Mouse (Mus musculus) MEL (cell line): Measurements from ENCODE around the gene Wdr81. TPM values are rescaled to one million over a fixed set of nuclear protein-coding genes. Genes with fewer than 3 reads are reported as not detected.

Experiments
- DNase-seq: peaks from one replicate; pipeline ENCODE4 v3.0.0; 2011; ENCODE audit warnings: low read depth, low spot score
- H3K27ac ChIP-seq: 2 replicates; pipeline ENCODE4 v1.5.1; 2012; ENCODE audit warnings: low read depth, mild to moderate bottlenecking, control low read depth, low read length, moderate library complexity; ENCODE audit not compliant: control insufficient read depth
- H3K27me3 ChIP-seq, 2 experiments: fragments of 150-350 bp in 1 of 2; sonication (generic) in 1 of 2; 2 replicates each; pipeline ENCODE4 v1.6.1; 2012; ENCODE audit warnings: low read length in 2 of 2, mild to moderate bottlenecking in 2 of 2, improper control_type of control experiment in 1 of 2, moderate library complexity in 1 of 2; ENCODE audit not compliant: insufficient read depth in 2 of 2, control insufficient read depth in 1 of 2
- H3K36me3 ChIP-seq, 2 experiments: 2 replicates each; pipeline ENCODE4 v1.6.1; 2012 to 2014; ENCODE audit warnings: low read length in 2 of 2, improper control_type of control experiment in 1 of 2, inconsistent platforms in 1 of 2, mild to moderate bottlenecking in 1 of 2; ENCODE audit not compliant: insufficient read depth in 2 of 2, control insufficient read depth in 1 of 2
- H3K4me1 ChIP-seq, 2 experiments: fragments of 150-350 bp in 1 of 2; sonication (generic) in 1 of 2; 2 replicates each; pipeline ENCODE4 v1.6.1; 2012; ENCODE audit warnings: low read length in 2 of 2, improper control_type of control experiment in 1 of 2, mild to moderate bottlenecking in 1 of 2; ENCODE audit not compliant: insufficient read depth in 2 of 2, control insufficient read depth in 1 of 2
- H3K4me3 ChIP-seq, 2 experiments: fragments of 150-350 bp in 1 of 2; sonication (generic) in 1 of 2; 2 replicates each; pipeline ENCODE4 v1.5.1; 2012; ENCODE audit warnings: low read depth in 2 of 2, low read length in 2 of 2, mild to moderate bottlenecking in 2 of 2, moderate library complexity in 2 of 2, control low read depth in 1 of 2, improper control_type of control experiment in 1 of 2; ENCODE audit not compliant: control insufficient read depth in 1 of 2, insufficient read depth in 1 of 2
- H3K79me2 ChIP-seq: 2 replicates; pipeline ENCODE4 v1.6.1; 2012; ENCODE audit warnings: mild to moderate bottlenecking, low read length, moderate library complexity; ENCODE audit not compliant: control insufficient read depth, poor library complexity, insufficient read depth
- H3K9ac ChIP-seq: 2 replicates; pipeline ENCODE4 v1.6.1; 2012; ENCODE audit warnings: low read depth, mild to moderate bottlenecking, control low read depth, low read length, moderate library complexity; ENCODE audit not compliant: control insufficient read depth, poor library complexity, severe bottlenecking
- H3K9me3 ChIP-seq: fragments of 150-350 bp; sonication (generic); replicated peaks from 2 replicates; pipeline ENCODE4 v1.6.1; 2012; ENCODE audit warnings: mild to moderate bottlenecking, low read length, improper control_type of control experiment, moderate library complexity; ENCODE audit not compliant: insufficient read depth
- BHLHE40 ChIP-seq: IDR thresholded peaks from 2 replicates; pipeline ENCODE4 v1.6.1; 2012; ENCODE audit warnings: low read depth, mild to moderate bottlenecking, inconsistent platforms, low read length, improper control_type of control experiment, borderline replicate concordance
- E2F4 ChIP-seq: IDR thresholded peaks from 2 replicates; pipeline ENCODE4 v1.6.1; 2011; ENCODE audit warnings: low read depth, low read length, improper control_type of control experiment, borderline replicate concordance
- ELF1 ChIP-seq: IDR thresholded peaks from 2 replicates; pipeline ENCODE4 v1.6.1; 2014; ENCODE audit warnings: low read depth, mild to moderate bottlenecking, inconsistent platforms, low read length, improper control_type of control experiment, moderate library complexity
- EP300 ChIP-seq, 2 experiments: IDR thresholded peaks; 2 replicates each; pipeline ENCODE4 v1.6.1; 2011; ENCODE audit warnings: improper control_type of control experiment in 2 of 2, low read length in 2 of 2, low read depth in 1 of 2, mild to moderate bottlenecking in 1 of 2
- ETS1 ChIP-seq: IDR thresholded peaks from 2 replicates; pipeline ENCODE4 v1.6.1; 2012; ENCODE audit warnings: low read depth, mild to moderate bottlenecking, inconsistent platforms, low read length, improper control_type of control experiment, moderate library complexity
- GABPA ChIP-seq: IDR thresholded peaks from 2 replicates; pipeline ENCODE4 v1.6.1; 2012; ENCODE audit warnings: low read depth, mild to moderate bottlenecking, inconsistent platforms, low read length, improper control_type of control experiment, moderate library complexity
- HCFC1 ChIP-seq: IDR thresholded peaks from 2 replicates; pipeline ENCODE4 v1.6.1; 2012; ENCODE audit warnings: low read depth, mild to moderate bottlenecking, inconsistent platforms, low read length, improper control_type of control experiment, moderate library complexity
- JUND ChIP-seq: IDR thresholded peaks from 2 replicates; pipeline ENCODE4 v1.6.1; 2011; ENCODE audit warnings: low read depth, mild to moderate bottlenecking, improper control_type of control experiment, low read length
- MAFK ChIP-seq: IDR thresholded peaks from 2 replicates; pipeline ENCODE4 v1.6.1; 2011; ENCODE audit warnings: low read depth, mild to moderate bottlenecking, low read length, improper control_type of control experiment, borderline replicate concordance
- MEF2A ChIP-seq: IDR thresholded peaks from 2 replicates; pipeline ENCODE4 v1.6.1; 2014; ENCODE audit warnings: low read depth, mild to moderate bottlenecking, inconsistent platforms, low read length, improper control_type of control experiment; ENCODE audit not compliant: poor library complexity, insufficient replicate concordance, severe bottlenecking; ENCODE audit errors: extremely low read depth
- MXI1 ChIP-seq: IDR thresholded peaks from 2 replicates; pipeline ENCODE4 v1.6.1; 2011; ENCODE audit warnings: mild to moderate bottlenecking, low read depth, low read length, improper control_type of control experiment
- MYB ChIP-seq: IDR thresholded peaks from 2 replicates; pipeline ENCODE4 v1.6.1; 2011; ENCODE audit warnings: mild to moderate bottlenecking, low read depth, low read length, improper control_type of control experiment
- NELFE ChIP-seq: IDR thresholded peaks from 2 replicates; pipeline ENCODE4 v1.6.1; 2011; ENCODE audit warnings: low read depth, low read length, improper control_type of control experiment
- POLR2A ChIP-seq, 2 experiments: IDR thresholded peaks; 2 replicates each; pipeline ENCODE4 v1.6.1; 2011 to 2012; ENCODE audit warnings: low read length in 2 of 2, mild to moderate bottlenecking in 2 of 2, control low read depth in 1 of 2, improper control_type of control experiment in 1 of 2, low read depth in 1 of 2, moderate library complexity in 1 of 2; ENCODE audit not compliant: control insufficient read depth in 1 of 2, insufficient read depth in 1 of 2, poor library complexity in 1 of 2
- POLR2AphosphoS2 ChIP-seq: IDR thresholded peaks from 2 replicates; pipeline ENCODE4 v1.6.1; 2011; ENCODE audit warnings: low read length, improper control_type of control experiment
- POLR2AphosphoS5 ChIP-seq: IDR thresholded peaks from 2 replicates; pipeline ENCODE4 v1.6.1; 2012; ENCODE audit warnings: low read depth, borderline replicate concordance, mild to moderate bottlenecking, inconsistent platforms, low read length, moderate library complexity, mixed read lengths
- SMC3 ChIP-seq: IDR thresholded peaks from 2 replicates; pipeline ENCODE4 v1.6.1; 2011; ENCODE audit warnings: low read depth, low read length, improper control_type of control experiment
- TAL1 ChIP-seq: IDR thresholded peaks from 2 replicates; pipeline ENCODE4 v1.6.1; 2012; ENCODE audit warnings: mild to moderate bottlenecking, inconsistent platforms, low read length, moderate library complexity, mixed read lengths
- TBP ChIP-seq: IDR thresholded peaks from 2 replicates; pipeline ENCODE4 v1.8.0; 2011; ENCODE audit warnings: low read depth, low read length, improper control_type of control experiment
- USF2 ChIP-seq, 2 experiments: IDR thresholded peaks; 2 replicates each; pipeline ENCODE4 v1.6.1; 2011 to 2012; ENCODE audit warnings: improper control_type of control experiment in 2 of 2, low read length in 2 of 2, borderline replicate concordance in 1 of 2, inconsistent platforms in 1 of 2, low read depth in 1 of 2, mild to moderate bottlenecking in 1 of 2; ENCODE audit not compliant: insufficient read depth in 1 of 2
- ZKSCAN1 ChIP-seq: IDR thresholded peaks from 2 replicates; pipeline ENCODE4 v1.6.1; 2012; ENCODE audit warnings: low read depth, mild to moderate bottlenecking, inconsistent platforms, low read length, improper control_type of control experiment, moderate library complexity
- polyA plus RNA-seq, 2 experiments: library from polyadenylated mRNA; stranded (reverse) in 1 of 2; unstranded in 1 of 2; fragments of >175 nt in 1 of 2; fragments of >200 nt in 1 of 2; gene quantifications; 2 replicates each; pipeline versions ENCODE4 v1.2.1 to v1.2.4; 2012; ENCODE audit warnings: low replicate concordance in 2 of 2, low read depth in 1 of 2; ENCODE audit not compliant: insufficient read length in 2 of 2, insufficient read depth in 1 of 2, missing spikeins in 1 of 2
- total RNA-seq: library from RNA; depleted of rRNA; stranded (reverse); fragments of 300-350 nt; gene quantifications from 2 replicates; pipeline ENCODE4 v1.2.3, GENCODE M21; 2012

The Wdr81 gene
- total and polyA plus RNA-seq, 3 experiments: 7.0 to 13.9 TPM; not detected in 1

DNA sequence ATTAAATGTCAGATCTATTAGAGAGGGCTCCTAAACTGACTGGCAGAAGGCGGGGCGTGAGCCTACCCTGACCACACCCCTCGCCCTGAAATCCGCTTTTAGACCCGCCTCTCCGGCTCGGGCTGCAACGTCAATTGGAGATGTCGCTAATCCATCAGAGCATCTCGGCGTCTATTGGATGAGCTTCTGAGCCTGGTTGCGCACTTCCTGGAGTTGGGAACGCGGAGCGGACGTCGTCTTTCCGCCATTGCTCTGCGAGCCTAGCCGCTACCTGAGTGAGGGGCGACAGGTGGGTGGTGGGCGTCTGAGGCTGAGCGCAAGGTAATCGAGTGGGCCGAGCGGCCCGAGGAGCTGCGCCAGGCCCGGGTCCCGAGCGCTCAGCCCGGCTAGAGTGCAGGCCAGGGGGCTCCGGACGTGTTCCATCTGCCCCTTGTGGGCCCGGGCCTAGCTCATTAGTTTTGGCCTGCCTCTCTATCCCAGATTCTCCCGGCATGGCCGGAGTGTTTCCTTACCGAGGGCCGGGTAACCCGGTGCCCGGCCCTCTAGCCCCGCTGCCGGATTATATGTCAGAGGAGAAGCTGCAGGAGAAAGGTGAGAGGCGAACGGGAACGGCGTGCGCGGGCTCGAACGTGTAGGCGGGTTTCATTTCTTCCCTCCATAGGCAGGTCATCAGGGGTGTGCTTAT, 32.2 kb upstream of the Wdr81 start, which contains the start of gene Prpf8 (continued):
- no peak for TF ChIP-seq E2F4
- TF ChIP-seq BHLHE40: no peak
- peak; percentile 96 for TF ChIP-seq ELF1
- no peak; a peak in 1 of 4 replicates for TF ChIP-seq EP300 (IDR thresholded peaks at IDR 0.05; ENCODE audit: low read depth in 1 of 2, low read length in 2 of 2)
- TF ChIP-seq USF2 (IDR thresholded peaks at IDR 0.05; ENCODE audit: borderline replicate concordance in 1 of 2, insufficient read depth in 1 of 2, low read depth in 1 of 2, low read length in 2 of 2): no peak
- TF ChIP-seq MYB: 0 out of 2 replicates have a peak, but pooled peaks have one; percentile 11
- TF ChIP-seq HCFC1: peak; percentile 94
- TF ChIP-seq TBP: peak; percentile 83
- no peak for TF ChIP-seq JUND
- no peak for TF ChIP-seq POLR2AphosphoS5
- peak; percentile 70 to 89 for TF ChIP-seq POLR2A (IDR thresholded peaks at IDR 0.05; ENCODE audit: control insufficient read depth in 1 of 2, insufficient read depth in 1 of 2, low read depth in 1 of 2, low read length in 2 of 2, poor library complexity in 1 of 2)

DNA sequence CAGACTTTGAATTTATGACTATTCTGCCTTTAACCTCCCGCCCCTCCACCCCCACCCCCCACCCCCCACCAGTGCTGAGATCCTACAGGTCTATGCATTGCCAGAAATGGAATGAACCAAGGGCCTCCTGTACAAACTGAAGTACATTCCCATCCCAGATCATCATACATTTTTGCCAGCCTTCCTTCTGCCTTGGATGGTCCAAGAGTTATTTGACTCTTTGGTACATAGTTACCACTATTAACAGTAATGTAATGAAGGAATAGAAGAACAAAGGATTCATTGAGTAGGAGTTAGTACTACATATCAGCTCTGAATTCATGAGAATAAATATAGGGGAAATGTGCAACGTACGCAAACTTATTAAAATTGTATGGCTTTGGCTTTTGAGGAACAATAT, 31.7 kb upstream of the Wdr81 start:
- H3K36me3 ChIP-seq: peaks cover 22 to 27% of the 10 kb centered on the region in 2 experiments
- H3K4me1 ChIP-seq: peaks cover 5 to 12% of the 10 kb centered on the region in 2 experiments; a peak in 3 of 4 replicates
- peak overlapping the region; percentile 36 to 51 for H3K4me3 ChIP-seq
- no peaks in the 10 kb centered on the region for H3K27me3 ChIP-seq
- DNase-seq: no peak
- H3K27ac ChIP-seq: peak overlapping the region; percentile 53
- peaks cover 30% of the 10 kb centered on the region for H3K79me2 ChIP-seq
- TF ChIP-seq NELFE (no peak), MAFK (0 out of 2 replicates have a peak, but pooled peaks have one; percentile 0), ETS1 (0 out of 2 replicates have a peak, but pooled peaks have one; percentile 0), ZKSCAN1 (no peak)
- peak overlapping the region; percentile 60 for H3K9ac ChIP-seq
- H3K9me3 ChIP-seq: no peaks in the 10 kb centered on the region

DNA sequence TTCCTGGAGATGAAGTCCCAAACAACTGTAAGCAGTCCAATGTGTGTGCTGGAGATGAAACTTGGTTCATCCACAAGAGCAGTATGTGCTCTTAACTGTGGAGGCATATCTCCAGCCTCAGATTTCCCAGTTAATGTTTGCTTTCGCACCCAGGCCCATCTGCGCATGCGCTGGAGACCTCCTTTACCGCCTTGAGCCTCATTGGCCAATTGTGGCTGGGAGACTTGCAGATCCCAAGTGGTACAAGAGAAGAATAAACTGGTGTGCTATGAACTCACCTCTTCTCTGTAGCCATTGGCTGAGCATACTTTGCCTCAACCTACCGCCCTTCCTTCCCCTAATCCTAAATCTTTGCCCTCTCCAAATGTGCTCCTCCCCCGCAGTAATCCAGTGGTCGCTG, 18.9 kb upstream of the Wdr81 start:
- Histone ChIP-seq H3K27me3 (no peaks in the 10 kb centered on the region), H3K9ac (no peak overlapping the region), H3K27ac (no peak overlapping the region), H3K4me1 (peaks cover 3 to 20% of the 10 kb centered on the region in 2 experiments), H3K4me3 (no peak overlapping the region), H3K36me3 (peaks cover 0 to 16% of the 10 kb centered on the region in 2 experiments; a peak in 2 of 4 replicates), H3K9me3 (no peaks in the 10 kb centered on the region), H3K79me2 (no peaks in the 10 kb centered on the region)
- DNase-seq: no peak
- no peak for TF ChIP-seq TBP
- no peak for TF ChIP-seq E2F4
- TF ChIP-seq MEF2A: no peak
- TF ChIP-seq MXI1: no peak
- TF ChIP-seq POLR2AphosphoS2: no peak
- no peak for TF ChIP-seq BHLHE40
- TF ChIP-seq SMC3: no peak
- TF ChIP-seq POLR2A (IDR thresholded peaks at IDR 0.05; ENCODE audit: control insufficient read depth in 1 of 2, insufficient read depth in 1 of 2, low read depth in 1 of 2, low read length in 2 of 2, poor library complexity in 1 of 2): no peak
- no peak for TF ChIP-seq TAL1
- TF ChIP-seq GABPA: no peak
- no peak for TF ChIP-seq POLR2AphosphoS5
- TF ChIP-seq MYB: no peak
- no peak for TF ChIP-seq JUND
- no peak for TF ChIP-seq MAFK
